Mouse (Mus musculus): ENCODE measurements around the gene Vegfc. TPM values are rescaled to one million over a fixed set of nuclear protein-coding genes. Genes with fewer than 3 reads are reported as not detected.

Vegfc gene
- polyA plus RNA-seq, 1 experiment, result 1.2 TPM

GRCm38 (mm10) chr8:54230638-54231037 is 153.2 kb downstream of the Vegfc start:
- TF ChIP-seq CTCF (IDR thresholded peaks at IDR 0.05; ENCODE audit: borderline replicate concordance, control insufficient read depth, extremely low read depth, insufficient read depth, low read length, poor library complexity), result no peak
- no peak for TF ChIP-seq POLR2A (IDR thresholded peaks at IDR 0.05; ENCODE audit: control insufficient read depth, extremely low read depth, insufficient read depth, low read length, poor library complexity)
- H3K27me3 ChIP-seq (ENCODE audit: control insufficient read depth, insufficient read depth, low read length), result no peaks in the 10 kb centered on the region
- no peaks in the 10 kb centered on the region for H3K4me1 ChIP-seq (replicated peaks; ENCODE audit: control insufficient read depth, insufficient read depth, low read length)
- no peak overlapping the region for H3K27ac ChIP-seq (ENCODE audit: control insufficient read depth, insufficient read depth, low read length)
- H3K4me3 ChIP-seq (ENCODE audit: control insufficient read depth, insufficient read depth, low read length), result no peak overlapping the region
- no peaks in the 10 kb centered on the region for H3K36me3 ChIP-seq (ENCODE audit: control insufficient read depth, insufficient read depth, low read length)
- DNase-seq, result no peak
- 94% methylated on average over 1 of the region's 1 CpGs for WGBS

GRCm38 (mm10) chr8:54233316-54233715 is 155.9 kb downstream of the Vegfc start:
- no peak overlapping the region for H3K27ac ChIP-seq (ENCODE audit: control insufficient read depth, insufficient read depth, low read length)
- no peak overlapping the region for H3K4me3 ChIP-seq (ENCODE audit: control insufficient read depth, insufficient read depth, low read length)
- H3K36me3 ChIP-seq (ENCODE audit: control insufficient read depth, insufficient read depth, low read length), result no peaks in the 10 kb centered on the region
- H3K4me1 ChIP-seq (replicated peaks; ENCODE audit: control insufficient read depth, insufficient read depth, low read length), result no peaks in the 10 kb centered on the region
- no peak for TF ChIP-seq POLR2A (IDR thresholded peaks at IDR 0.05; ENCODE audit: control insufficient read depth, extremely low read depth, insufficient read depth, low read length, poor library complexity)
- no peak for TF ChIP-seq CTCF (IDR thresholded peaks at IDR 0.05; ENCODE audit: borderline replicate concordance, control insufficient read depth, extremely low read depth, insufficient read depth, low read length, poor library complexity)
- H3K27me3 ChIP-seq (ENCODE audit: control insufficient read depth, insufficient read depth, low read length), result no peaks in the 10 kb centered on the region
- DNase-seq, result no peak
- 96% methylated on average over 6 of the region's 6 CpGs for WGBS

All from thymus, adult 2 months (tissue).